ENCODE assay signal across 7 mouse cellular contexts in genomic region chr15:77841361-77842046, GRCm38 (mm10). TPM values are rescaled to one million over a fixed set of nuclear protein-coding genes. Genes with fewer than 3 reads are reported as not detected.
A peak's percentile ranks its signal among the peaks of the same experiment; 100 is the strongest.
DNase-seq lines count a peak whose midpoint lies in the region; ATAC-seq and TF ChIP-seq lines count a peak whose summit lies in the region.

No protein-coding gene starts in this region.

- H3K4me1 ChIP-seq in forebrain, postnatal 0 days (ENCODE audit: insufficient read depth): peaks cover 16% of the 10 kb centered on the region

- H3K27ac ChIP-seq in forebrain, postnatal 0 days (ENCODE audit: low read depth, low read length): peak overlapping the region; percentile 81

- peak; percentile 70 for DNase-seq in cerebellum, adult 11 months
- DNase-seq in forebrain, postnatal 0 days: no peak
- DNase-seq in heart, postnatal 4 days: peak; percentile 75
- DNase-seq in layer of hippocampus, postnatal 14 days (ENCODE audit: low spot score in 2 of 2): peak; percentile 49 to 55
- DNase-seq in lung, postnatal 10 days: peak; percentile 80
- DNase-seq in retina, postnatal 7 days (ENCODE audit: low read depth, low spot score): peak; percentile 81

- peak; percentile 8 for ATAC-seq in activated CD4-positive, CD25-positive, alpha-beta regulatory T cell, adult 4 months
- peak; percentile 57 for ATAC-seq in forebrain, postnatal 0 days

- peak overlapping the region; percentile 75 for H3K4me3 ChIP-seq in forebrain, postnatal 0 days (ENCODE audit: low read depth, low read length)

- peak overlapping the region; percentile 94 for H3K4me2 ChIP-seq in forebrain, postnatal 0 days (ENCODE audit: low read depth)

- H3K9ac ChIP-seq in forebrain, postnatal 0 days: peak overlapping the region; percentile 73

- no peaks in the 10 kb centered on the region for H3K36me3 ChIP-seq in forebrain, postnatal 0 days (ENCODE audit: insufficient read depth)

- H3K9me3 ChIP-seq in forebrain, postnatal 0 days (ENCODE audit: low read length): no peaks in the 10 kb centered on the region

- no peaks in the 10 kb centered on the region for H3K27me3 ChIP-seq in forebrain, postnatal 0 days (ENCODE audit: insufficient read depth, low read length)

- 3% methylated on average over 80 of the region's 80 CpGs for WGBS in forebrain, postnatal 0 days

- peak; percentile 7; the same call in 1 of the 2 replicates for TF ChIP-seq CTCF in forebrain, postnatal 0 days (IDR thresholded peaks at IDR 0.05; ENCODE audit: low read depth)

RNA-seq across cellular contexts. Expression of gene Myh9, which starts 0.5 kb away (rescaled TPM):
- 100 to 1,000 TPM; 243 to 280 TPM for polyA plus RNA-seq in activated CD4-positive, CD25-positive, alpha-beta regulatory T cell, adult 4 months (2017; shearing (Covaris generic))
- 26.4 and 35.2 TPM in 2 replicates for total RNA-seq in forebrain, postnatal 0 days (2014; rRNA removed)
- polyA plus RNA-seq in forebrain, postnatal 0 days (2015; fragmentation: Nextera tagmentation; extraction: Ambion mirVana): 5.8 and 7.2 TPM in 2 replicates
- total RNA-seq in heart, postnatal 4 days (2021): 100 to 1,000 TPM; 219 to 228 TPM
- total RNA-seq in layer of hippocampus, postnatal 14 days (2021): 10 to 100 TPM; 80.9 to 86.7 TPM
